Mouse (Mus musculus) heart, embryonic 12.5 days (tissue): Measurements from ENCODE around the gene Aktip. TPM values are rescaled to one million over a fixed set of nuclear protein-coding genes. Genes with fewer than 3 reads are reported as not detected.

ENCODE experiments used
- polyA plus RNA-seq: library from polyadenylated mRNA; unstranded; fragments of >200 nt; fragmentation: Nextera tagmentation; extraction: Ambion mirVana; gene quantifications from 2 replicates; pipeline ENCODE4 v1.2.1, GENCODE M21; 2016

Gene Aktip
- polyA plus RNA-seq, 1 experiment from 2014 or later = 42.0 TPM

Other genes starting within 250 kb of the Aktip start
- 18.5 and 21.1 TPM in 2 replicates for gene Rbl2, start 129.9 kb downstream of the Aktip start, polyA plus RNA-seq
- gene Rpgrip1l, start 113.3 kb upstream of the Aktip start, polyA plus RNA-seq = 8.2 and 9.1 TPM in 2 replicates
- 76.6 and 76.7 TPM in 2 replicates for gene Fto, start 113.5 kb upstream of the Aktip start, polyA plus RNA-seq